Mouse (Mus musculus) Patski (cell line): ENCODE measurements around the gene Clcn5. TPM values are rescaled to one million over a fixed set of nuclear protein-coding genes. Genes with fewer than 3 reads are reported as not detected.
A peak's percentile ranks its signal among the peaks of the same experiment; 100 is the strongest.

ENCODE experiments used
- ATAC-seq: fragments of 100-300 bp; one replicate; pipeline ENCODE4 v1.8.0; 2021
- CTCF ChIA-PET: fragments of 350-600 bp; sonication (Branson Sonifier 250); formaldehyde crosslinking; loops from one replicate; lab custom pipeline; 2022; ENCODE audit warnings: inconsistent platforms; lab: Charles Lee
- POLR2A ChIA-PET: fragments of 350-600 bp; sonication (Branson Sonifier 250); formaldehyde crosslinking; loops from one replicate; lab custom pipeline; 2022; ENCODE audit warnings: antibody characterized with exemption, inconsistent platforms; lab: Charles Lee
- DNase-seq: peaks from one replicate; pipeline ENCODE4 v3.0.0-alpha.2; 2011; ENCODE audit warnings: low read depth, low spot score
- H3K27me3 ChIP-seq: fragments of 371-371 bp; one replicate; pipeline ENCODE4 v1.5.1; 2021
- CTCF ChIP-seq: fragments of 100-300 bp; IDR thresholded peaks from one replicate; pipeline ENCODE4 v1.5.1; 2021
- in situ Hi-C: fragments of 300-500 bp; cut with MboI; formaldehyde crosslinking; loops from 3 replicates; pipeline ENCODE4 v1.11.1; 2018; ENCODE audit warnings: low pct_unique_long_range_greater_than_20kb, mixed read lengths
- polyA plus RNA-seq: library from polyadenylated mRNA; unstranded; gene quantifications from one replicate; pipeline ENCODE4 v1.2.3, GENCODE M21; 2021

The Clcn5 gene
- 38.1 TPM for polyA plus RNA-seq

- peak; percentile 62 for DNase-seq
- CTCF ChIA-PET = interaction anchor here (1.6 kb wide), 1 partner anchor 102 kb away, joined by 5 read pairs; no protein-coding TSS in a partner anchor
- in situ Hi-C loops = no loop called here
- POLR2A ChIA-PET = no interaction called here
- peak; percentile 89 for ATAC-seq
- no peaks in the 10 kb centered on the region for H3K27me3 ChIP-seq
- no peak for TF ChIP-seq CTCF
Observed at GRCm38 (mm10) chrX:7319089-7319721, at the start of gene Clcn5. Gene Clcn5, minus strand, starts transcription at chrX:7319358.

- ATAC-seq = no peak
- in situ Hi-C loops = loop anchor here (10.0 kb wide), 1 partner anchor 401 kb away; no protein-coding TSS in a partner anchor
- POLR2A ChIA-PET = no interaction called here
- CTCF ChIA-PET = interaction anchor here (1.1 kb wide), 1 partner anchor 9 kb away, joined by 4 read pairs; no protein-coding TSS in a partner anchor
- H3K27me3 ChIP-seq = no peaks in the 10 kb centered on the region
- DNase-seq = no peak
- TF ChIP-seq CTCF = no peak
Observed at GRCm38 (mm10) chrX:7325455-7325854, 6.3 kb upstream of the Clcn5 start.

GRCm38 (mm10) chrX:7322288-7322687, 3.1 kb upstream of the Clcn5 start:
- no peak for ATAC-seq
- in situ Hi-C loops = loop anchor here (5.0 to 10.0 kb wide), 3 partner anchors 100 to 397 kb away; no protein-coding TSS in a partner anchor
- no peaks in the 10 kb centered on the region for H3K27me3 ChIP-seq
- no peak for TF ChIP-seq CTCF
- ChIA-PET CTCF (interaction anchor here (0.6 to 2.1 kb wide), 6 partner anchors 8 to 374 kb away, joined by 3 to 7 read pairs (median 3); no protein-coding TSS in a partner anchor), POLR2A (no interaction called here)
- no peak for DNase-seq

GRCm38 (mm10) chrX:7320571-7320970, 1.4 kb upstream of the Clcn5 start:
- CTCF ChIA-PET = interaction anchor here (0.6 to 2.1 kb wide), 7 partner anchors 10 to 949 kb away, joined by 3 to 8 read pairs (median 4); no protein-coding TSS in a partner anchor
- in situ Hi-C loops = loop anchor here (5.0 to 10.0 kb wide), 3 partner anchors 102 to 396 kb away; no protein-coding TSS in a partner anchor
- no peak for TF ChIP-seq CTCF
- DNase-seq (no peak), ATAC-seq (no peak)
- POLR2A ChIA-PET = interaction anchor here (0.7 kb wide), 1 partner anchor 100 kb away, joined by 3 read pairs; no protein-coding TSS in a partner anchor
- H3K27me3 ChIP-seq = no peaks in the 10 kb centered on the region

- TF ChIP-seq CTCF = no peak
- CTCF ChIA-PET = interaction anchor here (1.6 kb wide), 2 partner anchors 58 to 103 kb away, joined by 5 to 11 read pairs; no protein-coding TSS in a partner anchor
- in situ Hi-C loops = no loop called here
- POLR2A ChIA-PET = interaction anchor here (1.4 kb wide), 1 partner anchor 63 kb away, joined by 4 read pairs; no protein-coding TSS in a partner anchor
- no peaks in the 10 kb centered on the region for H3K27me3 ChIP-seq
- DNase-seq (no peak), ATAC-seq (peak; percentile 66)
Observed at GRCm38 (mm10) chrX:7318551-7319025, 570 bp downstream of the Clcn5 start.

GRCm38 (mm10) chrX:7315115-7315514, 4.0 kb downstream of the Clcn5 start:
- ChIA-PET POLR2A (interaction anchor here (0.6 kb wide), 1 partner anchor 64 kb away, joined by 4 read pairs; no protein-coding TSS in a partner anchor), CTCF (interaction anchor here (0.6 to 2.2 kb wide), 4 partner anchors 18 to 841 kb away, joined by 3 to 8 read pairs (median 3); no protein-coding TSS in a partner anchor)
- H3K27me3 ChIP-seq = no peaks in the 10 kb centered on the region
- DNase-seq = no peak
- in situ Hi-C loops = no loop called here
- ATAC-seq = no peak
- TF ChIP-seq CTCF = no peak

GRCm38 (mm10) chrX:7314645-7315044, 4.5 kb downstream of the Clcn5 start:
- H3K27me3 ChIP-seq = no peaks in the 10 kb centered on the region
- ChIA-PET CTCF (interaction anchor here (0.6 to 1.2 kb wide), 2 partner anchors 20 to 840 kb away, joined by 3 read pairs; no protein-coding TSS in a partner anchor), POLR2A (interaction anchor here (0.6 kb wide), 1 partner anchor 64 kb away, joined by 4 read pairs; no protein-coding TSS in a partner anchor)
- in situ Hi-C loops = no loop called here
- TF ChIP-seq CTCF = no peak
- DNase-seq (no peak), ATAC-seq (no peak)

- ATAC-seq (no peak), DNase-seq (no peak)
- ChIA-PET CTCF (no interaction called here), POLR2A (interaction anchor here (1.1 kb wide), 1 partner anchor 8 kb away, joined by 3 read pairs; no protein-coding TSS in a partner anchor)
- TF ChIP-seq CTCF = no peak
- H3K27me3 ChIP-seq = no peaks in the 10 kb centered on the region
- in situ Hi-C loops = no loop called here
Observed at GRCm38 (mm10) chrX:7308242-7308641, 10.9 kb downstream of the Clcn5 start.

- ChIA-PET CTCF (no interaction called here), POLR2A (no interaction called here)
- DNase-seq (no peak), ATAC-seq (no peak)
- no peak for TF ChIP-seq CTCF
- in situ Hi-C loops = no loop called here
- H3K27me3 ChIP-seq = no peaks in the 10 kb centered on the region
Observed at GRCm38 (mm10) chrX:7306861-7307260, 12.3 kb downstream of the Clcn5 start.

- in situ Hi-C loops = no loop called here
- H3K27me3 ChIP-seq = no peaks in the 10 kb centered on the region
- no peak for TF ChIP-seq CTCF
- ATAC-seq = no peak
- POLR2A ChIA-PET = no interaction called here
- no peak for DNase-seq
- CTCF ChIA-PET = interaction anchor here (1.5 kb wide), 1 partner anchor 12 kb away, joined by 3 read pairs; no protein-coding TSS in a partner anchor
Observed at GRCm38 (mm10) chrX:7292981-7293380, 26.2 kb downstream of the Clcn5 start.
